Comparison of ENCODE assay signal across 27 mouse cellular contexts in the genomic region with DNA sequence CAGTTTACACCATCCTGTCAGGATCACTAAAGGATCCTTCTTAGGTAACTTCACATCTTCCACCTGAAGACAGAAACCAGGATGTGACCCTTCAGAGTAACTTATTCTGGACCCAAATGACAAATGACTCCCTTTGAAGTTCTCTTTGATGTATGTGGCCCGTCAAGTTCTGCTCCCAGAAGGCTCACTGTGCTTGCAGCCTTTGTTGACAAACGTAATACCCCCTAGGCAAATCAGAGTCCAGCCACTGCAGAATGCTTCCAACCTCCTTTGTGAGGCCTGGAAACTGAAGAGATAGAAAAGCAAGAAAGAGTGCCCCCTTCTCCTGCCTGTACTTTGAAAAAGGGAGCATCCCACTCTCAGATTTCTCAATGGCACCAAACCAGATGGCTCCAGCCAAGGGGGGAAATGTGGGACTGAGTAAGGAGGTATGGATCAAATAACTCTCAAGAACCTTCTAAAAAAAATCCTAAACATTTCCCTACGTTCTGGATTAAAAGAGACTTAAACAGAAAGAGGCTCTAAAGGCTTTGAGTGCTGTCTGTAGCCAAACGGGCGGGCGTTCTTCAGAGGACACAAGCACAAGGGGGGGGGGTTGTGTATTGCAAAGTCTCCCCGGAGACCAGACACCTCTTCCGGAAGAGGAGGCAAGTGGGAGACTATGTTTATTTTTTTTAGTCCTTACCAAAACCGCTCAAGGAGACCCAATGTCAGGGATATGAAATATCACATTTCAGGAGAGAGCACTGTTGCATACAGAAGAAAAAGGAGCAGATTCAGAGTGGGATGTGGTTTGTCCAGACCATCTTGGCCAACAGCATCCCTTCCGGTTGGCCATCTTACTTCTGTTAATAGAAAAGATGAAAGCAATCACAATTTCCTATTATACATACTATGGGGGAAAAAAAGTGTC. TPM values are rescaled to one million over a fixed set of nuclear protein-coding genes. Genes with fewer than 3 reads are reported as not detected.
DNase-seq lines count a peak whose midpoint lies in the region; ATAC-seq and TF ChIP-seq lines count a peak whose summit lies in the region.
"Had no signal": no experiment of that assay in that cellular context is flagged by ENCODE, and none has a peak within 500 bp of the region (broad histone marks: within the 10 kb centered on the region; RNA-seq: fewer than 3 reads in every experiment).

No protein-coding gene starts in this region.

- no peak overlapping the region for H3K4me2 ChIP-seq in hindbrain, embryonic 12.5 days (replicated peaks)
- H3K4me2 ChIP-seq in hindbrain, embryonic 14.5 days (replicated peaks) = no peak overlapping the region
- H3K4me2 ChIP-seq in midbrain, embryonic 12.5 days (replicated peaks) = no peak overlapping the region
- H3K4me2 ChIP-seq: liver, embryonic 11.5 days; lung, embryonic 15.5 days had no signal

- H3K9me3 ChIP-seq in hindbrain, embryonic 12.5 days (replicated peaks) = no peaks in the 10 kb centered on the region
- H3K9me3 ChIP-seq in hindbrain, embryonic 14.5 days (ENCODE audit: control insufficient read depth, low read length) = no peaks in the 10 kb centered on the region
- no peaks in the 10 kb centered on the region for H3K9me3 ChIP-seq in midbrain, embryonic 12.5 days
- H3K9me3 ChIP-seq in midbrain, embryonic 10.5 days (replicated peaks) = no peaks in the 10 kb centered on the region
- no peaks in the 10 kb centered on the region for H3K9me3 ChIP-seq in limb, embryonic 10.5 days (replicated peaks)
- H3K9me3 ChIP-seq: lung, embryonic 15.5 days had no signal

- peak overlapping the region; percentile 57; the same call in 1 of the 2 replicates for H3K27ac ChIP-seq in hindbrain, embryonic 12.5 days
- no peak overlapping the region; the same call in 1 of the 2 replicates for H3K27ac ChIP-seq in hindbrain, embryonic 14.5 days
- peak overlapping the region; percentile 35; the same call in 1 of the 2 replicates for H3K27ac ChIP-seq in midbrain, embryonic 12.5 days (replicated peaks)
- H3K27ac ChIP-seq in midbrain, embryonic 10.5 days (replicated peaks) = no peak overlapping the region
- H3K27ac ChIP-seq in limb, embryonic 10.5 days = peak overlapping the region; percentile 44; the same call in 1 of the 2 replicates
- no peak overlapping the region for H3K27ac ChIP-seq in layer of hippocampus, adult 2 months
- H3K27ac ChIP-seq: hindbrain, postnatal 0 days; lung, embryonic 15.5 days; macrophage had no signal

- H3K9ac ChIP-seq in hindbrain, embryonic 12.5 days = no peak overlapping the region
- no peak overlapping the region for H3K9ac ChIP-seq in hindbrain, embryonic 14.5 days
- H3K9ac ChIP-seq in midbrain, embryonic 12.5 days (replicated peaks) = no peak overlapping the region
- H3K9ac ChIP-seq: lung, embryonic 15.5 days had no signal

- intact Hi-C loops in left cerebral cortex, postnatal 25 days (cut with DNase I) = no loop called here

- H3K36me3 ChIP-seq in hindbrain, embryonic 12.5 days = no peaks in the 10 kb centered on the region
- H3K36me3 ChIP-seq in hindbrain, embryonic 14.5 days (replicated peaks; ENCODE audit: control insufficient read depth, insufficient read depth) = no peaks in the 10 kb centered on the region
- H3K36me3 ChIP-seq in midbrain, embryonic 12.5 days = no peaks in the 10 kb centered on the region
- no peaks in the 10 kb centered on the region for H3K36me3 ChIP-seq in midbrain, embryonic 10.5 days
- peaks cover 47% of the 10 kb centered on the region for H3K36me3 ChIP-seq in limb, embryonic 10.5 days
- H3K36me3 ChIP-seq: lung, embryonic 15.5 days had no signal

- no peak for TF ChIP-seq CTCF in layer of hippocampus, adult 2 months (conservative IDR thresholded peaks at IDR 0.05)

- H3K27me3 ChIP-seq in hindbrain, embryonic 12.5 days = no peaks in the 10 kb centered on the region
- no peaks in the 10 kb centered on the region for H3K27me3 ChIP-seq in hindbrain, embryonic 14.5 days (ENCODE audit: control insufficient read depth, insufficient read depth, low read length)
- no peaks in the 10 kb centered on the region for H3K27me3 ChIP-seq in midbrain, embryonic 12.5 days
- H3K27me3 ChIP-seq in midbrain, embryonic 10.5 days (ENCODE audit: low read depth, poor library complexity, severe bottlenecking) = no peaks in the 10 kb centered on the region
- no peaks in the 10 kb centered on the region for H3K27me3 ChIP-seq in limb, embryonic 10.5 days (ENCODE audit: low read depth, poor library complexity, severe bottlenecking)
- H3K27me3 ChIP-seq: lung, embryonic 15.5 days had no signal

- H3K4me1 ChIP-seq in hindbrain, embryonic 12.5 days = peaks cover 38% of the 10 kb centered on the region
- peaks cover 18% of the 10 kb centered on the region for H3K4me1 ChIP-seq in hindbrain, embryonic 14.5 days (replicated peaks; ENCODE audit: control insufficient read depth, insufficient read depth, low read length)
- H3K4me1 ChIP-seq in midbrain, embryonic 12.5 days = peaks cover 21% of the 10 kb centered on the region
- H3K4me1 ChIP-seq in midbrain, embryonic 10.5 days = peaks cover 38% of the 10 kb centered on the region
- H3K4me1 ChIP-seq in limb, embryonic 10.5 days = peaks cover 18% of the 10 kb centered on the region

- H3K4me3 ChIP-seq in hindbrain, embryonic 12.5 days = no peak overlapping the region
- H3K4me3 ChIP-seq in hindbrain, embryonic 14.5 days (replicated peaks; ENCODE audit: low read length) = no peak overlapping the region
- no peak overlapping the region for H3K4me3 ChIP-seq in midbrain, embryonic 12.5 days
- H3K4me3 ChIP-seq in midbrain, embryonic 10.5 days = no peak overlapping the region
- no peak overlapping the region for H3K4me3 ChIP-seq in limb, embryonic 10.5 days
- H3K4me3 ChIP-seq in layer of hippocampus, adult 2 months = no peak overlapping the region
- H3K4me3 ChIP-seq: lung, embryonic 15.5 days had no signal

- no peak for DNase-seq in hindbrain, embryonic 14.5 days (ENCODE audit: low spot score)
- no peak for DNase-seq in midbrain, embryonic 10.5 days (ENCODE audit: low spot score)
- peak; percentile 47 for DNase-seq in embryo, embryonic 11 days
- no peak for DNase-seq in limb, embryonic 10.5 days (ENCODE audit: low spot score)
- DNase-seq in left cerebral cortex, postnatal 25 days (ENCODE audit: low spot score in 2 of 2) = no peak
- no peak for DNase-seq in layer of hippocampus, adult 2 months (ENCODE audit: low spot score in 2 of 2)
- DNase-seq: cerebellum, postnatal 10 days; gastrocnemius, postnatal 14 days; kidney, postnatal 36 days; right cerebral cortex, postnatal 25 days; thymus, postnatal 4 days had no signal

- no peak for ATAC-seq in hindbrain, embryonic 12.5 days (ENCODE audit: low FRiP score)
- no peak for ATAC-seq in hindbrain, embryonic 14.5 days (ENCODE audit: low FRiP score)
- ATAC-seq in midbrain, embryonic 12.5 days (ENCODE audit: low FRiP score, low read depth) = no peak
- ATAC-seq: hindbrain, postnatal 0 days had no signal

- WGBS in hindbrain, embryonic 12.5 days = 47% methylated on average over 10 of the region's 10 CpGs
- 54% methylated on average over 10 of the region's 10 CpGs for WGBS in hindbrain, embryonic 14.5 days
- WGBS in midbrain, embryonic 12.5 days = 54% methylated on average over 10 of the region's 10 CpGs
- 56% methylated on average over 10 of the region's 10 CpGs for WGBS in midbrain, embryonic 10.5 days
- WGBS in limb, embryonic 10.5 days = 27% methylated on average over 10 of the region's 10 CpGs

RNA-seq across cellular contexts. Expression of gene Clmp, which starts 18.9 kb away (rescaled TPM):
- 59.6 and 62.0 TPM in 2 replicates for polyA plus RNA-seq in hindbrain, embryonic 12.5 days (2016; fragmentation: Nextera tagmentation; extraction: Ambion mirVana)
- polyA plus RNA-seq in hindbrain, embryonic 14.5 days (2014; fragmentation: Nextera tagmentation; extraction: Ambion mirVana) = 56.6 and 62.9 TPM in 2 replicates
- 40.8 and 47.4 TPM in 2 replicates for polyA plus RNA-seq in midbrain, embryonic 12.5 days (2016; fragmentation: Nextera tagmentation; extraction: Ambion mirVana)
- polyA plus RNA-seq in midbrain, embryonic 10.5 days (2016; fragmentation: Nextera tagmentation; extraction: Ambion mirVana) = 14.7 and 21.0 TPM in 2 replicates
- polyA plus RNA-seq in limb, embryonic 10.5 days (2016; fragmentation: Nextera tagmentation; extraction: Ambion mirVana) = 47.0 and 53.5 TPM in 2 replicates
- 10 to 100 TPM; 28.1 to 32.3 TPM for total RNA-seq in left cerebral cortex, postnatal 25 days (2021)
- 10 to 100 TPM; 25.3 to 33.3 TPM for total RNA-seq in layer of hippocampus, adult 2 months (2021)
- total RNA-seq: MEL had no signal

RNA-seq across cellular contexts. Expression of gene Gm21915, which starts 34.2 kb away (rescaled TPM):
- not detected in 2 replicates for polyA plus RNA-seq in hindbrain, embryonic 12.5 days (2016; fragmentation: Nextera tagmentation; extraction: Ambion mirVana)
- not detected in 2 replicates for polyA plus RNA-seq in hindbrain, embryonic 14.5 days (2014; fragmentation: Nextera tagmentation; extraction: Ambion mirVana)
- polyA plus RNA-seq in midbrain, embryonic 12.5 days (2016; fragmentation: Nextera tagmentation; extraction: Ambion mirVana) = not detected in 2 replicates
- not detected in 2 replicates for polyA plus RNA-seq in midbrain, embryonic 10.5 days (2016; fragmentation: Nextera tagmentation; extraction: Ambion mirVana)
- not detected in 2 replicates for polyA plus RNA-seq in limb, embryonic 10.5 days (2016; fragmentation: Nextera tagmentation; extraction: Ambion mirVana)
- total RNA-seq in left cerebral cortex, postnatal 25 days (2021) = not detected
- not detected for total RNA-seq in layer of hippocampus, adult 2 months (2021)
- total RNA-seq: gastrocnemius, postnatal 14 days; heart, adult 8-10 months; hindbrain, postnatal 0 days; layer of hippocampus, postnatal 25 days; left cerebral cortex, postnatal 14 days; MEL; monocyte, adult 5-6 weeks had no signal
- polyA plus RNA-seq: forebrain, embryonic 11.5 days; frontal cortex, adult 2 months; heart, embryonic 16.5 days; hindbrain, postnatal 0 days; liver, embryonic 11.5 days; lung, embryonic 15.5 days; macrophage; neural tube, embryonic 14.5 days; testis, adult 2 months had no signal

Comparison
In these comparisons a context has a peak if more than half of its experiments do, and no peak if none do; other contexts are left out.
1. H3K27ac ChIP-seq: peak in hindbrain, embryonic 12.5 days (single experiment), midbrain, embryonic 12.5 days (single experiment) and limb, embryonic 10.5 days (single experiment); none in hindbrain, embryonic 14.5 days (single experiment), midbrain, embryonic 10.5 days (single experiment) and layer of hippocampus, adult 2 months (single experiment).